ENCODE assay signal across 9 mouse cellular contexts in genomic region chr5:75451693-75452092, GRCm38 (mm10).
DNase-seq lines count a peak whose midpoint lies in the region; ATAC-seq and TF ChIP-seq lines count a peak whose summit lies in the region.
"Had no signal": no experiment of that assay in that cellular context is flagged by ENCODE, and none has a peak within 500 bp of the region (broad histone marks: within the 10 kb centered on the region; RNA-seq: fewer than 3 reads in every experiment).

No protein-coding gene starts in this region.

- no peak for TF ChIP-seq EP300 in lung, postnatal 0 days (IDR thresholded peaks at IDR 0.05)

- peaks cover 6% of the 10 kb centered on the region; the same call in 1 of the 2 replicates for H3K4me1 ChIP-seq in heart, embryonic 10.5 days
- no peaks in the 10 kb centered on the region for H3K4me1 ChIP-seq in lung, postnatal 0 days (ENCODE audit: insufficient read depth, low read depth, low read length)
- peaks cover 26% of the 10 kb centered on the region for H3K4me1 ChIP-seq in hindbrain, embryonic 10.5 days (replicated peaks)

- H3K27ac ChIP-seq in heart, embryonic 10.5 days: no peak overlapping the region
- H3K27ac ChIP-seq in lung, postnatal 0 days (ENCODE audit: low read length): no peak overlapping the region
- no peak overlapping the region for H3K27ac ChIP-seq in hindbrain, embryonic 10.5 days
- H3K27ac ChIP-seq: midbrain, embryonic 12.5 days had no signal

- peak; percentile 62; the same call in 1 of the 2 replicates for ATAC-seq in lung, postnatal 0 days

- intact Hi-C loops in heart, postnatal 10 days (cut with DNase I): no loop called here

- TF ChIP-seq CTCF in lung, postnatal 0 days (IDR thresholded peaks at IDR 0.05): no peak

- H3K9ac ChIP-seq in lung, postnatal 0 days (replicated peaks; ENCODE audit: low read depth): no peak overlapping the region
- H3K9ac ChIP-seq: midbrain, embryonic 12.5 days had no signal

- no peak overlapping the region for H3K4me2 ChIP-seq in lung, postnatal 0 days (replicated peaks; ENCODE audit: low read depth, low read length)
- H3K4me2 ChIP-seq: midbrain, embryonic 12.5 days had no signal

- H3K4me3 ChIP-seq in heart, embryonic 10.5 days: no peak overlapping the region
- H3K4me3 ChIP-seq in lung, postnatal 0 days (ENCODE audit: low read depth, low read length): no peak overlapping the region
- no peak overlapping the region for H3K4me3 ChIP-seq in hindbrain, embryonic 10.5 days
- H3K4me3 ChIP-seq: midbrain, embryonic 12.5 days had no signal

- H3K36me3 ChIP-seq in heart, embryonic 10.5 days: no peaks in the 10 kb centered on the region
- H3K36me3 ChIP-seq in lung, postnatal 0 days (ENCODE audit: insufficient read depth, low read length): no peaks in the 10 kb centered on the region
- no peaks in the 10 kb centered on the region for H3K36me3 ChIP-seq in hindbrain, embryonic 10.5 days
- H3K36me3 ChIP-seq: midbrain, embryonic 12.5 days had no signal

- WGBS in heart, embryonic 10.5 days: 75% methylated on average over 8 of the region's 8 CpGs
- WGBS in lung, postnatal 0 days: 43% methylated on average over 8 of the region's 8 CpGs
- 91% methylated on average over 8 of the region's 8 CpGs for WGBS in hindbrain, embryonic 10.5 days

- H3K9me3 ChIP-seq in heart, embryonic 10.5 days: no peaks in the 10 kb centered on the region
- H3K9me3 ChIP-seq in lung, postnatal 0 days (ENCODE audit: low read length): no peaks in the 10 kb centered on the region
- H3K9me3 ChIP-seq in hindbrain, embryonic 10.5 days: no peaks in the 10 kb centered on the region
- H3K9me3 ChIP-seq: midbrain, embryonic 12.5 days had no signal

- peaks cover 35% of the 10 kb centered on the region for H3K27me3 ChIP-seq in heart, embryonic 10.5 days (ENCODE audit: insufficient read depth, poor library complexity, severe bottlenecking)
- H3K27me3 ChIP-seq in lung, postnatal 0 days (replicated peaks; ENCODE audit: insufficient read depth, low read length): 0 out of 2 replicates have a peak, but pooled peaks cover 4% of the 10 kb centered on the region
- peaks cover 13% of the 10 kb centered on the region for H3K27me3 ChIP-seq in hindbrain, embryonic 10.5 days (ENCODE audit: insufficient read depth, poor library complexity, severe bottlenecking)

- peak; percentile 19 to 27 for DNase-seq in heart, postnatal 10 days
- no peak for DNase-seq in heart, embryonic 10.5 days (ENCODE audit: low spot score)
- peak; percentile 70 for DNase-seq in adrenal gland, postnatal 10 days
- DNase-seq in kidney, adult 8-10 months: peak; percentile 15 to 30
- peak; percentile 51 for DNase-seq in lung, postnatal 0 days (ENCODE audit: low spot score)
- DNase-seq in hindbrain, embryonic 10.5 days (ENCODE audit: low spot score): no peak
- DNase-seq in layer of hippocampus, adult 9-11 months: no peak
- no peak for DNase-seq in cerebellum, adult 8-10 months

Comparison
In these comparisons a context has a peak if more than half of its experiments do, and no peak if none do; other contexts are left out.
1. DNase-seq: peak in heart, postnatal 10 days (2 of 2), adrenal gland, postnatal 10 days (single experiment), kidney, adult 8-10 months (2 of 2) and lung, postnatal 0 days (single experiment); none in heart, embryonic 10.5 days (single experiment), hindbrain, embryonic 10.5 days (single experiment), layer of hippocampus, adult 9-11 months (single experiment) and cerebellum, adult 8-10 months (single experiment).